Mouse (Mus musculus): Measurements from ENCODE around the gene Tesk1. TPM values are rescaled to one million over a fixed set of nuclear protein-coding genes. Genes with fewer than 3 reads are reported as not detected.

The Tesk1 gene
- polyA plus RNA-seq, 1 experiment from 2014 or later, result 7.7 TPM

DNA sequence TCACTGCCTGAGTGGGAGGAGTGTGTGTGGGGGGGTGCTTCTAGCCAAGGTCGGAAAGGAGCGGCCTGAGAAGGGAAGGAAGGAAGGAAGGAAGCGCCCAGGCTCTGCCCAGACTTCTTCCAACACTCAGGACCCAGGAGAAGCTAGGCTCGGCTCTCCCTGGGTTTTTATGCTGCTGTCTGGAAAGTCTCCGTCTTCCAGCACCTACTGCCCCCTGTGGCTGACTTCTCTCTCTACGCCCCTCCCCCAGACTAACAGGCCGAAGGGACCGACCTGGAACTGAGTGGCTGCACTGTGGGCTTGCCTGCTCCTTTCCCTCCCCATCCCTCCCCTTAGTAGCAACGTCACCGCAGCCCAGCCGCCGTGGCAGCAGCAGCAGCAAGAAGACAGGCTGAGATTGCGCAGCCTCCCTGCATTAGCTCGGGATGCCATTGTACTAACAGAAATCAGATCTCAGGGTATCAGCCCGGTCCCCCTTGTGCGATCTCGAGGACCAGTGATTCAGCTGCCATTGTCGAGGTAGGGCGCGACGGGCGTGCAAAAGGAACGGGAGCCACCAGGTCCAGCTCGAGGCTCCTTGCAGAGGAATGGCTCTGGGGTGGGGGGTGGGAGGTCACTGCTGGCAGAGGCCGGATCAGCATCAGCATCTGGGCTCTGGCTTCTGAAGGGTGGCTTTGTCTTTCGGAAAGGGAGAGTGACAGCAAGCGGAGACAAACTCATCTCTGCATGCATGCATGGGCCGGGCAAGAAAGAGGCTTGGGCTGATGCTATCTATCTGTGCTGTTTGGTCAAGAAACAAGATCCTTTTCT is 35.4 kb upstream of the Tesk1 start:
- peak overlapping the region; percentile 52 for H3K9ac ChIP-seq
- H3K4me3 ChIP-seq, result peak overlapping the region; percentile 55
- H3K4me2 ChIP-seq, result peak overlapping the region; percentile 63
- H3K4me1 ChIP-seq, result peaks cover 42% of the 10 kb centered on the region
- H3K27ac ChIP-seq, result peak overlapping the region; percentile 89
- peak; percentile 92 for ATAC-seq (ENCODE audit: insufficient number of reproducible peaks, low FRiP score, low TSS enrichment, low read depth)
- H3K27me3 ChIP-seq, result no peaks in the 10 kb centered on the region
- H3K36me3 ChIP-seq, result peaks cover 4% of the 10 kb centered on the region; the same call in 1 of the 2 replicates
- no peaks in the 10 kb centered on the region for H3K9me3 ChIP-seq
- 3% methylated on average over 28 of the region's 28 CpGs for WGBS

DNA sequence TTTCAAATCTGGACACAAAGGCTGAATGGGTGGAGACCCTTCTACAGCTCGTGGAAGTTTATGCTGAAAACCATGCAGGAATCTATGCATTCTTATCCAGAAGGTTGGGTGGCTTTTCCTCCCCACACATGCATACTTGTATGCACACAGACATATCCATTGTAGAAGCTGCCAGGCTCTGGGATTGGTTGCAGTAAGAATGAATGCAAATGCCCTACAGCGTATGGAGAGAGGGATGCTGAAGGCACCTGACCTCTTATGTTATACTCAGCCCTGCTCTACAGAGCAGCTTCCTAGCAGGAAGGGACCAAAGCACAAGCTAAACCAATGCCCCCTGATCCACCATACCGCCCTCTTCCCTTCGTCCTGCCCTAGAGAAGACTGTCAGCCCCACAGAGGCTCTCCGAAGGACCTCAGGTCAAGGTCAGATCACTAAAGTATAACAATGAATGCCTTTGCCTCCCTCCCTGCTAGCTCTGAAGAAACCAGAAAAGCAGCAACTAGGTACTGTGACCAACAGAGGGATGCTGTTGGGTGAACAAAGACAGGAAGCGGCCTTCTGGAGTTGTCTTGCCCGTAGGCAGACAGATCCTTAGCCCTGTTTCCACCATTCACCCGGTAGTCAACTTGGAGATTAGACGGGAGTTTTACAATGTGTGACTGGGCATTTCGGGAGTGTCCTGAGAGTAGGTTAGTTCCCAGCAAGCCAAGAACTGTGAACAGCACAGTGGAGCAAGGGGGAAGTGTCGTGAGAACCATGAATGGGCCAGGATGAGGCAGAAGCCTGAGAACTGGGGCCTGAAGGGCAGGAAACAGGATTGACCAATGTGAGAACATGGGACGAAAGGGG is 34.4 kb upstream of the Tesk1 start:
- Histone ChIP-seq H3K4me3 (peak overlapping the region; percentile 55), H3K27me3 (no peaks in the 10 kb centered on the region), H3K9ac (peak overlapping the region; percentile 52), H3K27ac (peak overlapping the region; percentile 89), H3K9me3 (no peaks in the 10 kb centered on the region), H3K4me1 (peaks cover 33% of the 10 kb centered on the region), H3K4me2 (peak overlapping the region; percentile 63), H3K36me3 (peaks cover 8% of the 10 kb centered on the region; the same call in 1 of the 2 replicates)
- WGBS, result 69% methylated on average over 12 of the region's 12 CpGs
- ATAC-seq (ENCODE audit: insufficient number of reproducible peaks, low FRiP score, low TSS enrichment, low read depth), result no peak

GRCm38 (mm10) chr4:43414761-43415160 is 27.0 kb upstream of the Tesk1 start:
- H3K4me3 ChIP-seq, result no peak overlapping the region
- H3K9me3 ChIP-seq, result no peaks in the 10 kb centered on the region
- no peak overlapping the region for H3K27ac ChIP-seq
- no peak for ATAC-seq (ENCODE audit: insufficient number of reproducible peaks, low FRiP score, low TSS enrichment, low read depth)
- H3K9ac ChIP-seq, result no peak overlapping the region
- H3K27me3 ChIP-seq, result no peaks in the 10 kb centered on the region
- 0 out of 2 replicates have a peak, but pooled peaks cover 3% of the 10 kb centered on the region for H3K4me1 ChIP-seq
- H3K4me2 ChIP-seq, result no peak overlapping the region
- H3K36me3 ChIP-seq, result peaks cover 43% of the 10 kb centered on the region
- 91% methylated on average over 14 of the region's 14 CpGs for WGBS

DNA sequence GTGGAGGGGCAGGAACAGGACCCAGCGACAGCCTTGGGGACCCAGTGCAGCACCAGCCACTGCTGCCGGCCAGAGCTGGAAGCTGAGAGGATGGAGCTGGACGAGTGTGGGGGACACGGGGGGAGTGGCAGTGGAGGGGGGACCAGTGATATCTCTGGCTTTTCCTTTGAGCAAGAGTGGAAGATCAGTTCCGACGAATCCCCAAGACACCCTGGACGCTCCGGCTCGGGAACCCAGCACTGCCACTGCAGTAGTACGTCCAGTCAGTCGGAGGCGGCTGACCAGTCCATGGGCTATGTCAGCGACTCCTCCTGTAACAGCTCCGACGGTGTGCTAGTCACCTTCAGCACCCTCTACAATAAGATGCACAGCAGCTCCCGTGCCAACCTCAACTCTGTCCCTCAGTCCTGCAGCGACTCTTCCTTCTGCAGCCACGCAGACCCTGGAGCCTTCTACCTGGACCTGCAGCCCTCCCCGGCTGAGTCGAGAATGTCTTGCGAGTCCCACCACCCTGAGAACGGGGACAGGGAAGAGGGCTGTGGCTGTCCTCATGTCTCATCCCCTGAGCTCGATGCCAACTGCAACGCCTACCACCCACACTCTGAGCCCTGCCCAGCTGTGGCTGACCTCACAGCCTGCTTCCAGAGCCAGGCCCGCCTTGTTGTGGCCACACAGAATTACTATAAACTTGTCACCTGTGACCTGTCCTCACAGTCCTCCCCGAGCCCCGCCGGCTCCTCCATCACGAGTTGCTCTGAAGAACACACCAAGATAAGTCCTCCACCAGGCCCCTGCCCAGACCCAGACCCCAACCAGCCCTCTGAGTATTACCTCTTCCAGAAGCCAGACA is 26.3 kb upstream of the Tesk1 start:
- no peak overlapping the region for H3K27ac ChIP-seq
- no peaks in the 10 kb centered on the region for H3K9me3 ChIP-seq
- peaks cover 43% of the 10 kb centered on the region for H3K36me3 ChIP-seq
- ATAC-seq (ENCODE audit: insufficient number of reproducible peaks, low FRiP score, low TSS enrichment, low read depth), result no peak
- no peak overlapping the region for H3K4me3 ChIP-seq
- no peak overlapping the region for H3K9ac ChIP-seq
- no peak overlapping the region for H3K4me2 ChIP-seq
- whole genome bisulfite sequencing, result 90% methylated on average over 29 of the region's 29 CpGs
- H3K4me1 ChIP-seq, result 0 out of 2 replicates have a peak, but pooled peaks cover 7% of the 10 kb centered on the region
- no peaks in the 10 kb centered on the region for H3K27me3 ChIP-seq

- Histone ChIP-seq H3K9ac (no peak overlapping the region), H3K27ac (no peak overlapping the region), H3K4me3 (no peak overlapping the region), H3K36me3 (peaks cover 45% of the 10 kb centered on the region), H3K4me1 (0 out of 2 replicates have a peak, but pooled peaks cover 7% of the 10 kb centered on the region), H3K4me2 (no peak overlapping the region), H3K27me3 (no peaks in the 10 kb centered on the region), H3K9me3 (no peaks in the 10 kb centered on the region)
- WGBS, result 91% methylated on average over 22 of the region's 22 CpGs
- no peak for ATAC-seq (ENCODE audit: insufficient number of reproducible peaks, low FRiP score, low TSS enrichment, low read depth)
Observed at GRCm38 (mm10) chr4:43416071-43416490, 25.7 kb upstream of the Tesk1 start.

GRCm38 (mm10) chr4:43417269-43418062 is 24.3 kb upstream of the Tesk1 start:
- peaks cover 53% of the 10 kb centered on the region for H3K36me3 ChIP-seq
- no peak overlapping the region for H3K27ac ChIP-seq
- 0 out of 2 replicates have a peak, but pooled peaks cover 7% of the 10 kb centered on the region for H3K4me1 ChIP-seq
- 80% methylated on average over 16 of the region's 16 CpGs for WGBS
- H3K27me3 ChIP-seq, result no peaks in the 10 kb centered on the region
- H3K9me3 ChIP-seq, result no peaks in the 10 kb centered on the region
- no peak overlapping the region for H3K9ac ChIP-seq
- no peak overlapping the region for H3K4me3 ChIP-seq
- H3K4me2 ChIP-seq, result no peak overlapping the region
- ATAC-seq (ENCODE audit: insufficient number of reproducible peaks, low FRiP score, low TSS enrichment, low read depth), result no peak

DNA sequence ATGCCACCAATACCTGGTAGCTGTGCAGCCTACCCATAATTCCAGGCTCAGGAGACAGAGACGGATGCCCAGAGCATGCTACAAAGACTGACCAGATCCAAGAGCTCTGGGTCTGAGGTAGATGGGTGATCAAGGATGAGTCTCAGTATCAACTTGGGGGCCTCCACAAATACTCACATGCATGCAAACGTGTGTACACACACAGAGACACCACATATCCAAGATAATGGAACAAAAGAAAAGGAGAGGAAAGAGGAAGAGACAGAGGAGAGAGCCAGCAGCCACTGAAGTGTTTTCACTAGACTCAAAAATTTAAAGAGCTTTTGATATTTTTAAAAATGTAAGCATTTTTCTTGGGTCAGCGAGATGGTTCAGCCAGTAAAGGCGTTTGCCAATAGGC is 23.3 kb upstream of the Tesk1 start:
- Histone ChIP-seq H3K9me3 (no peaks in the 10 kb centered on the region), H3K27me3 (peaks cover 3% of the 10 kb centered on the region; the same call in 1 of the 2 replicates), H3K36me3 (peaks cover 62% of the 10 kb centered on the region), H3K4me2 (no peak overlapping the region), H3K9ac (no peak overlapping the region), H3K4me3 (no peak overlapping the region), H3K27ac (no peak overlapping the region), H3K4me1 (0 out of 2 replicates have a peak, but pooled peaks cover 7% of the 10 kb centered on the region)
- no peak for ATAC-seq (ENCODE audit: insufficient number of reproducible peaks, low FRiP score, low TSS enrichment, low read depth)
- 69% methylated on average over 4 of the region's 4 CpGs for WGBS

GRCm38 (mm10) chr4:43418973-43419656 is 22.6 kb upstream of the Tesk1 start:
- ATAC-seq (ENCODE audit: insufficient number of reproducible peaks, low FRiP score, low TSS enrichment, low read depth), result no peak
- H3K27me3 ChIP-seq, result peaks cover 10% of the 10 kb centered on the region
- H3K4me2 ChIP-seq, result no peak overlapping the region
- no peak overlapping the region for H3K4me3 ChIP-seq
- 0 out of 2 replicates have a peak, but pooled peaks cover 7% of the 10 kb centered on the region for H3K4me1 ChIP-seq
- peaks cover 69% of the 10 kb centered on the region for H3K36me3 ChIP-seq
- no peak overlapping the region for H3K27ac ChIP-seq
- no peaks in the 10 kb centered on the region for H3K9me3 ChIP-seq
- 51% methylated on average over 15 of the region's 15 CpGs for WGBS
- no peak overlapping the region for H3K9ac ChIP-seq

DNA sequence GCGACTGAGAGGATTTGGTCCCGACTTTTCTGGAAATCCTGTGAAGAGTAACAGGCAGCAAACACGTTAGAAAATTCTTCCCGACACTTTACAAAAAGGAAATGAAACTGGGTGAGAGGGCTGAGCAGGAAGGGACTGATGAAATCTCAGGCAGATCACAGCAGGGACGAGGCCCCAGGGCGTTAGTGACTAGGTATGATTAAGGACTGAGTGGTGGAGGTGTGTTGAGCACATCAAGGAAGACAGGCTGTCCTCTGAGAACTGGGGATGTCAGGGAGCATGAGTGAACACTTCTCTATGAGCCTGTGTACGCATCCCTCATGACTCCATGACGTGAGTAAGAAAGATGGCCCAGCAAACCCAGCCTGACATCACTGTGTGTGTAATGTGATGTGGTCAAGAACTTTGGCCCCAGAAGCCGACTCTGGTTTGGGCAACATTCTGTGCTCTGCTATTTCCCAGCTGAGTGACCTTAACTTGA is 21.9 kb upstream of the Tesk1 start:
- Histone ChIP-seq H3K36me3 (peaks cover 71% of the 10 kb centered on the region), H3K27me3 (peaks cover 17% of the 10 kb centered on the region), H3K4me1 (0 out of 2 replicates have a peak, but pooled peaks cover 7% of the 10 kb centered on the region), H3K9me3 (no peaks in the 10 kb centered on the region), H3K9ac (no peak overlapping the region), H3K4me3 (no peak overlapping the region), H3K4me2 (no peak overlapping the region), H3K27ac (peak overlapping the region; percentile 47; the same call in 1 of the 2 replicates)
- WGBS, result 52% methylated on average over 9 of the region's 9 CpGs
- ATAC-seq (ENCODE audit: insufficient number of reproducible peaks, low FRiP score, low TSS enrichment, low read depth), result no peak

GRCm38 (mm10) chr4:43420305-43420704 is 21.4 kb upstream of the Tesk1 start:
- Histone ChIP-seq H3K4me2 (no peak overlapping the region), H3K36me3 (peaks cover 71% of the 10 kb centered on the region), H3K9ac (no peak overlapping the region), H3K9me3 (no peaks in the 10 kb centered on the region), H3K27ac (peak overlapping the region; percentile 47; the same call in 1 of the 2 replicates), H3K27me3 (peaks cover 22% of the 10 kb centered on the region), H3K4me3 (no peak overlapping the region), H3K4me1 (peaks cover 10% of the 10 kb centered on the region)
- ATAC-seq (ENCODE audit: insufficient number of reproducible peaks, low FRiP score, low TSS enrichment, low read depth), result no peak
- 2% methylated on average over 6 of the region's 6 CpGs for WGBS
